Mouse (Mus musculus) bone marrow macrophage, adult 2 months (primary cell): ENCODE measurements around the gene Rgs10. TPM values are rescaled to one million over a fixed set of nuclear protein-coding genes. Genes with fewer than 3 reads are reported as not detected.
A peak's percentile ranks its signal among the peaks of the same experiment; 100 is the strongest.

Experiments used
- H3K27ac ChIP-seq: 2 replicates; pipeline ENCODE4 v1.5.1; 2012; ENCODE audit warnings: low read depth, low read length; ENCODE audit not compliant: insufficient read depth
- H3K4me1 ChIP-seq: 2 replicates; pipeline ENCODE4 v1.6.1; 2012; ENCODE audit warnings: low read length; ENCODE audit not compliant: control insufficient read depth, insufficient read depth
- H3K4me3 ChIP-seq: 2 replicates; pipeline ENCODE4 v1.5.1; 2012; ENCODE audit warnings: mild to moderate bottlenecking, low read length, moderate library complexity; ENCODE audit not compliant: insufficient read depth
- CTCF ChIP-seq: IDR thresholded peaks from 2 replicates; pipeline ENCODE4 v1.5.1; 2012; ENCODE audit warnings: low read depth, mild to moderate bottlenecking, low read length, moderate library complexity
- POLR2A ChIP-seq: IDR thresholded peaks from 2 replicates; pipeline ENCODE4 v1.6.1; 2012; ENCODE audit warnings: mild to moderate bottlenecking, low read depth, low read length, borderline replicate concordance
- polyA plus RNA-seq: library from polyadenylated mRNA; stranded (reverse); fragments of >200 nt; gene quantifications from 2 replicates; pipeline ENCODE4 v1.2.4, GENCODE M21; 2012; ENCODE audit not compliant: missing spikeins, insufficient read depth, insufficient read length

The Rgs10 gene
- 731 and 826 TPM in 2 replicates for polyA plus RNA-seq

DNA sequence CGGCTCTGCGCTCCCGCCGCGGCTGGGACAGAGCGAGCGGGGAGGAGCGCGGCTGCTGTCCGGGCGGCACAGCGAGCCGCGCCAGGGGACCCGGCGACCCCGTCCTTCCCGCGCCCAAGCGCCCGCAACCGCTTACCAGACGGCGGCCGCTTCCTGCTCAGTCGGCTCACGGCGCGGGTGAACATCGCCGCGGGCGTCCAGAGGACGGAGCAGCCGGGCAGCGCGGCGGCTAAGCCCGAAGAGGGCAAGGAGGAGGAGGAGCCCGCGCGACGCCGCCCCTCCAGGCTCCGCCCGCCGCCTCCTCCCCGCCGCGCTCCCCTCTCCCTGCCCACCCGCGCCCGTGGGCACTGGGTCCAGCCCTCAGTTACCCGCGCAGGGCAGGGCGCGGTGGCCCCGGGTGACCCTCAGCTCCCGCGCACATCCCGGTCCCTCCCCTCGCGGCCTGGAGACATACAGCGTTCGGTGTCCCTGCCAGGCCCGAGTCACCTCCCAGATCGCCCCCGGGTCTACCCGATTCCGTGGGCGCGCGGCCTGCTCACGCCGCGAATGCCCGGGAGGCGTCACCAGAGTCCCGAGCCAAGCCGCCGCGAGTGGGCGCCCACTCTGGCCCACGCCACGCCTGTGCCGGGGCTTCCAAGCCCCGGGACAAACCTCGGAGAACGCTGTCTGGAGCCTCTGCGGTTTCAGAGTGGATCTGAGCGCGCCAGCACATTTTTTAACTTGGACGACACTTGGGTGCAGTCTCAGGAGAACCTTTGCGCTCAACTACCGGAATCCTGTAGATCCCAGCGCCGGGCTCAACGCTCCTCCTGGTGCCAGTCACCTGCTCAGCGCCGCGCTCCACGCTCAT lies at the start of gene Rgs10:
TSS of gene Rgs10 (minus strand) at position 829 of the 850 bp plus-strand sequence.
- no peak within 1 kb of the TSS for H3K27ac ChIP-seq
- TF ChIP-seq POLR2A (no peak), CTCF (no peak)
- H3K4me1 ChIP-seq, result peaks cover 11% of the 10 kb centered on the region

DNA sequence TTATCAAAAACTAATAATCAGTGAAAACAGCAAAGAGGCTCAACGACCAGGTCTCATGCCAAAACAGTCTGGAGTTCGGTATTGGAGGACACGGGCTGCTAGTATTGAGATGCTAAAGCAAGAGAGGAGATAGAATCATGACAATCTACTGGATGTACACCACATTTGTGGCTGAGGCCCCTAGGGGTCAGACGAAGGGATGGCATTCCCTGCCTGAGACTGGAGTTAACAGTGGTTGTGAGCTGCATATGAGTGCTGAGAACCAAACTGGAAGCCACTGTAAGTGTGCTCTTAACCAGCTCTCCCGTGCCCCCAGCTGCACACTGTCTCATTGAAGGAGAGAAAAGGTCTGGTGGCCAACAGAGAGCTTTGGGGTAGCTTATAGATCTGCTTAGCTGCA lies 43.8 kb upstream of the Rgs10 start:
- Histone ChIP-seq H3K4me3 (peak overlapping the region; percentile 64), H3K4me1 (peaks cover 12% of the 10 kb centered on the region), H3K27ac (no peak overlapping the region)
- TF ChIP-seq CTCF, result no peak

More for the DNA sequence above, at the start of gene Rgs10:
- H3K4me3 ChIP-seq, result peak within 1 kb of the TSS; percentile 95

- peak within 1 kb of the TSS; percentile 96 for H3K4me3 ChIP-seq
- no peak for TF ChIP-seq CTCF
- TF ChIP-seq POLR2A, result peak; percentile 88; the same call in 1 of the 2 replicates
Measured at GRCm38 (mm10) chr7:128461285-128462215, 43.0 kb upstream of the Rgs10 start, which contains the start of gene Tial1. Tial1 (minus strand) TSS chr7:128461717.

DNA sequence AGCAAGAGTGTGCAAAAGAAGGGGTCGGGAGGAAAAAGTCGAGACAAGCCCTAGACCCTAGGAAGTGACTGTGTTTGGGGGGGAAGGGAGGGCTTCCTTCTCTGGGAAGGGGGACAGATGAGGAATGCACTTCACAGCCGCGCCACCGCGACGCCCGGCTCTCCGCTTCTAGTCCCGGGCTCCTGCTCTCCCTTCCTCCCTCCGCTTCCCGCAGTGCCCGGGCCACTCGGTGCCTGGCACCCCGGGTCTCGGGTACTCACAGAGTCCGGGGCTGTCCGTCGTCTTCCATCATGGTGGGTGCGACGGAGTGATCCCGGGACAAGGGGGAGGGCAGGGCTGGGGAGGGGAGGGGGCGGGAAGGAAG lies 42.3 kb upstream of the Rgs10 start:
- peaks cover 11% of the 10 kb centered on the region for H3K4me1 ChIP-seq
- H3K4me3 ChIP-seq, result peak overlapping the region; percentile 96
- TF ChIP-seq POLR2A (no peak), CTCF (no peak)
- H3K27ac ChIP-seq, result peak overlapping the region; percentile 98

More at GRCm38 (mm10) chr7:128461285-128462215, 43.0 kb upstream of the Rgs10 start, which contains the start of gene Tial1:
- Histone ChIP-seq H3K27ac (peak within 1 kb of the TSS; percentile 98), H3K4me1 (peaks cover 12% of the 10 kb centered on the region)

GRCm38 (mm10) chr7:128460131-128460864 lies 41.7 kb upstream of the Rgs10 start:
- H3K4me3 ChIP-seq, result peak overlapping the region; percentile 96
- H3K27ac ChIP-seq, result peak overlapping the region; percentile 98
- H3K4me1 ChIP-seq, result peaks cover 12% of the 10 kb centered on the region
- TF ChIP-seq CTCF (no peak), POLR2A (no peak)

DNA sequence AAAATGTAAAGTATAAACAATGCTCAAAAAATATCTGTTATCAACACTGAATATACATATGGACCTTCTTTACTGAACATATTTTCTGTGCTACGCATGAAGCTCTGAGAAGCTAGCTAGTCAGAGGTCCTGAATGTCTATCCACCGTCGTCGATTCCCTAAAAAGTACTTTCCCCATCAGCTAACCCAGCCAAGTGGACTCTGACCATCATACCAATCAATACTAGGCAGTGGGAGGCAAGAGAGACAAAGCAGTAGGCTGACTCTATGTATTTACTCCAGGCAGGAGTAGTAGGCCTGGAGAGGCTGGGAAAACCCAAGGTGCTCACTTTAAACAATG lies 41.2 kb upstream of the Rgs10 start:
- TF ChIP-seq POLR2A (no peak), CTCF (no peak)
- H3K27ac ChIP-seq, result no peak overlapping the region
- peaks cover 12% of the 10 kb centered on the region for H3K4me1 ChIP-seq
- peak overlapping the region; percentile 96 for H3K4me3 ChIP-seq

- peaks cover 14% of the 10 kb centered on the region for H3K4me1 ChIP-seq
- no peak for TF ChIP-seq CTCF
- TF ChIP-seq POLR2A, result no peak
- H3K4me3 ChIP-seq, result no peak overlapping the region
- H3K27ac ChIP-seq, result no peak overlapping the region
Measured at GRCm38 (mm10) chr7:128458011-128458410, 39.5 kb upstream of the Rgs10 start.

DNA sequence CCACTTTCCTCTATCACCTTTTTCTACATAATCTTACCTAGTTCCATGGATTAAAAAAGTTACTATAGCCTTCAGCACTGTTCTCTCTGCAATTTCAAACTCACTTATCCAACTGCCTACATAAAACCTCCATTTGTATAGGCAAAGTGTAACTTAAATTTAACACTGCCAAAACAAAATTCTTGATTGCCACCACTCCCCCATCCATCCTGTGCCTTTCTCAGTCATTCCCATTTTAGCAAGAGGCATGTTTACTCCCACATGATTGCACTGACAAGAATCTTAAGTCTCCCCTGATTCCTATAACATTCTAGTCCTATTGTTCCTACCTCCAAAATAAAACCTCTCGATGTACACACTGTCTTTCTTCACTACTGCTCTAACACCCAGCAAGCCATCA lies 34.2 kb upstream of the Rgs10 start:
- TF ChIP-seq POLR2A, result no peak
- TF ChIP-seq CTCF, result no peak
- H3K4me3 ChIP-seq, result no peak overlapping the region
- H3K27ac ChIP-seq, result no peak overlapping the region
- H3K4me1 ChIP-seq, result peaks cover 8% of the 10 kb centered on the region

GRCm38 (mm10) chr7:128440584-128440983 lies 22.0 kb upstream of the Rgs10 start:
- TF ChIP-seq CTCF, result no peak
- TF ChIP-seq POLR2A, result no peak
- Histone ChIP-seq H3K4me3 (no peak overlapping the region), H3K27ac (no peak overlapping the region), H3K4me1 (no peaks in the 10 kb centered on the region)

- Histone ChIP-seq H3K4me3 (no peak overlapping the region), H3K4me1 (no peaks in the 10 kb centered on the region)
- no peak for TF ChIP-seq POLR2A
Measured at GRCm38 (mm10) chr7:128439251-128439650, 20.7 kb upstream of the Rgs10 start.

More at GRCm38 (mm10) chr7:128439251-128439650, 20.7 kb upstream of the Rgs10 start:
- H3K27ac ChIP-seq, result no peak overlapping the region
